Mouse (Mus musculus) neural tube, embryonic 14.5 days (tissue): ENCODE data around the gene Nudt8. TPM values are rescaled to one million over a fixed set of nuclear protein-coding genes. Genes with fewer than 3 reads are reported as not detected.
"Not testable (repeated sequence)": the region's sequence is repeated elsewhere in the genome, so short reads cannot be mapped to it uniquely, and the experiment has no call there.

Experiments
- ATAC-seq: fragments of 200-750 bp; cut with Nextera tagmentation; 2 replicates; pipeline ENCODE4 v1.8.0; 2017; ENCODE audit warnings: low read depth, mild to moderate bottlenecking, moderate TSS enrichment, moderate library complexity
- H3K27ac ChIP-seq: fragments of 300-500 bp; sonication (generic); 2 replicates; pipeline ENCODE4 v1.5.1; 2014; ENCODE audit warnings: low read depth, mild to moderate bottlenecking, control low read depth, low read length, moderate library complexity, mixed read lengths
- H3K27me3 ChIP-seq: fragments of 300-500 bp; sonication (generic); 2 replicates; pipeline ENCODE4 v1.6.1; 2014; ENCODE audit warnings: low read length; ENCODE audit not compliant: control insufficient read depth, insufficient read depth
- H3K36me3 ChIP-seq: fragments of 300-500 bp; sonication (generic); 2 replicates; pipeline ENCODE4 v1.6.1; 2014; ENCODE audit warnings: low read length, mixed read lengths; ENCODE audit not compliant: control insufficient read depth, insufficient read depth
- H3K4me1 ChIP-seq: fragments of 300-500 bp; sonication (generic); 2 replicates; pipeline ENCODE4 v1.6.1; 2014; ENCODE audit warnings: low read length; ENCODE audit not compliant: control insufficient read depth, insufficient read depth
- H3K4me2 ChIP-seq: fragments of 300-500 bp; sonication (generic); 2 replicates; pipeline ENCODE4 v1.6.1; 2014; ENCODE audit warnings: mild to moderate bottlenecking, low read depth, low read length, control low read depth
- H3K4me3 ChIP-seq: fragments of 300-500 bp; sonication (generic); 2 replicates; pipeline ENCODE4 v1.5.1; 2014; ENCODE audit warnings: low read depth, low read length, control low read depth, mixed read lengths
- H3K9ac ChIP-seq: fragments of 300-500 bp; sonication (generic); replicated peaks from 2 replicates; pipeline ENCODE4 v1.6.1; 2014; ENCODE audit warnings: low read depth, mild to moderate bottlenecking, control low read depth, low read length, mixed read lengths
- H3K9me3 ChIP-seq: fragments of 300-500 bp; sonication (generic); 2 replicates; pipeline ENCODE4 v1.6.1; 2016; ENCODE audit warnings: low read length; ENCODE audit not compliant: control insufficient read depth
- WGBS: fragments of 180-500 bp; shearing (Covaris S2); extraction: QIAGEN DNeasy Blood & Tissue Kit; methylation state at CpG from one replicate; pipeline ENCODE4 v1.1.7; 2014; 5-methylcytosine and 5-hydroxymethylcytosine counted together
- polyA plus RNA-seq: library from polyadenylated mRNA; unstranded; fragments of >200 nt; fragmentation: Nextera tagmentation; extraction: Ambion mirVana; gene quantifications from 2 replicates; pipeline ENCODE4 v1.2.1, GENCODE M21; 2014

The Nudt8 gene
- polyA plus RNA-seq, 1 experiment from 2014 or later, result 33.7 TPM

DNA sequence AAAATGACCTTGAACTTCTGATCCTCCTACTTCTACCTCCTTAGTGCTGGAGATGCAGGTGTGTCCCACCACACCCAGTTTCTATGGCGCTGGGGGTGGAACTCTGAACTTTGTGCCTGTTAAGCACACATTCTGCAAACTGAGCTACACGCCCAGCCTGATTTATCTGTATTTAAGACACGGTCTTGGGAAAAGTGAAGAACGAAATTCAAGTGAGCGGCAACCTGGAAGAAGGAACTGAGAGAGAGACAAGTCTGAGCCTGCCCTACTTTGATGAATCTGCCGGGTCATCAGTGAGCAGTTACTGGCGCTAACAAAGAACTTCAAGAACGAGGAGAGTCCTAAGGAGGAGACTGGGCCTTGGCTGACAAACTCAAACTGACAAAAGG, 46.5 kb downstream of the Nudt8 start:
- Histone ChIP-seq H3K9ac (no peak overlapping the region), H3K27ac (no peak overlapping the region), H3K27me3 (no peaks in the 10 kb centered on the region), H3K4me3 (no peak overlapping the region), H3K4me1 (no peaks in the 10 kb centered on the region), H3K9me3 (no peaks in the 10 kb centered on the region), H3K4me2 (no peak overlapping the region), H3K36me3 (no peaks in the 10 kb centered on the region)
- WGBS, result 84% methylated on average over 8 of the region's 8 CpGs
- no peak for ATAC-seq

DNA sequence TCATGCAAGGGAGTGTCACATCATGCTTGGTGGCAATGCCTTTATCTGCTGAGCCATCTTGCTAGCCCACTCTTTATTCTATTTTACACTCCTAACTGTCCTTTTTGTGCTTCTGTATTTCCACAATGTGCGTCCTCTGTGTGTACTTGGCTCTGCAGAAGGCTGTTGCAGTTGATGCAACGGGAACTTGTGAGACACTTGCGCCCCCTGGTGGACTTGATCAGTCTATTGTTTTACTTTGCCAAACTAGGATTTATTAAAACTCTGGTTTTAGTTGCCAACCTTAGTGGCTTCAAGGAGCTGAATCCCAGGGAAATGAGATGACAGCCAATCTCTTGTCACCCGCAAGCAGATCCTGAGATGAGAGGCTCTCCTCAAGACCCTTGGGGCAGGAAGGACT, 47.5 kb downstream of the Nudt8 start:
- Histone ChIP-seq H3K27ac (no peak overlapping the region), H3K27me3 (no peaks in the 10 kb centered on the region), H3K9ac (no peak overlapping the region), H3K4me1 (no peaks in the 10 kb centered on the region), H3K4me2 (no peak overlapping the region), H3K4me3 (no peak overlapping the region), H3K9me3 (no peaks in the 10 kb centered on the region), H3K36me3 (no peaks in the 10 kb centered on the region)
- ATAC-seq, result no peak
- 16% methylated on average over 4 of the region's 4 CpGs for WGBS

DNA sequence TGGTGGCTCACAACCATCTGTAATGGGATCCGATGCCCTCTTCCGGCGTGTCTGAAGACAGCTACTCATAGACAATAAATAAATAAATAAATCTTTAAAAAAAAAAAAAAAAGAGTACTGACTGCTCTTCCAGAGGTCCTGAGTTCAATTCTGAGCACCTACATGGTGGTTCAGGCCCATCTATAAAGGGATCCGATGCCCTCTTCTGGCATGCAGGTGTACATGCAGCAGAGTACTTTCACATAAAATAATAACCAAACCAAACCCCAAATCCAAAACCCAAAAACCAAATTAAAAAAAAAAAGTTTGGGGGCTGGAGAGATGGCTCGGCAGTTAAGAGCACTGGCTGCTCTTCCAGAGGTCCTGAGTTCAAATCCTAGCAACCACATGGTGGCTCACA, 48.7 kb downstream of the Nudt8 start:
- 78% methylated on average over 5 of the region's 5 CpGs for WGBS
- not testable (repeated sequence) for H3K9me3 ChIP-seq, H3K4me3 ChIP-seq

DNA sequence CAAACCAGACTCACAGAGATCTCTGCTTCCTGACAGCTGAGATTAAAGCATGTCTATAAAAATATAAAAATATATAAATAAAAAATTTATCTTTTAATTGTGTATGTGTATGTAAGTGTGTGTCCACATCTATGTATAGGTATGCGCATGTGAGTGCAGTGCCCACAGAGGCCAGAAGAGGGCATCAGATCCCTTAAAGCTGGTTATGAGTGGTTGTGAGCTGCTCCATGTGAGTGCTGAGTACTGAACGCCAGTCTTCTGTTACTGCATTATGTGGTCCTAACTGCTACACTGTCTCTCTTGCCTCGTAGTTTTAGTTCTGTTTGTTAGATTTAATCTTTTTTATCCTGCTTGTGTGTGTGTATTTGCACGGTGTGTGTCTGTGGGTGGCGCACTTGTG, 50.6 kb downstream of the Nudt8 start:
- Histone ChIP-seq H3K27me3 (no peaks in the 10 kb centered on the region), H3K9me3 (no peaks in the 10 kb centered on the region), H3K27ac (no peak overlapping the region), H3K4me3 (no peak overlapping the region), H3K9ac (no peak overlapping the region), H3K4me2 (no peak overlapping the region), H3K4me1 (no peaks in the 10 kb centered on the region), H3K36me3 (no peaks in the 10 kb centered on the region)
- WGBS, result 96% methylated on average over 5 of the region's 5 CpGs
- ATAC-seq, result no peak

More for the DNA sequence above, 48.7 kb downstream of the Nudt8 start:
- H3K36me3 ChIP-seq, H3K4me2 ChIP-seq, H3K27me3 ChIP-seq, H3K27ac ChIP-seq, ATAC-seq, H3K4me1 ChIP-seq, H3K9ac ChIP-seq: not testable (repeated sequence)

Other genes starting within 250 kb of the Nudt8 start
- gene Kmt5b, start 233.2 kb upstream of the Nudt8 start, polyA plus RNA-seq, result 65.3 and 66.3 TPM in 2 replicates
- 61.2 and 71.1 TPM in 2 replicates for gene Chka, start 148.8 kb upstream of the Nudt8 start, polyA plus RNA-seq
- gene Tcirg1, start 93.4 kb upstream of the Nudt8 start, polyA plus RNA-seq, result 8.6 and 16.7 TPM in 2 replicates
- gene Ndufs8, start 87.8 kb upstream of the Nudt8 start, polyA plus RNA-seq, result 316 and 358 TPM in 2 replicates
- gene Aldh3b1, start 70.8 kb upstream of the Nudt8 start, polyA plus RNA-seq, result 2.1 and 3.1 TPM in 2 replicates
- gene Unc93b1, start 65.4 kb upstream of the Nudt8 start, polyA plus RNA-seq, result 4.6 and 8.9 TPM in 2 replicates
- not detected in 2 replicates for gene Aldh3b3, start 41.9 kb upstream of the Nudt8 start, polyA plus RNA-seq
- 0.15 and 0.40 TPM in 2 replicates for gene Aldh3b2, start 28.3 kb upstream of the Nudt8 start, polyA plus RNA-seq
- gene Acy3, start 14.0 kb upstream of the Nudt8 start, polyA plus RNA-seq, result 1.6 and 3.0 TPM in 2 replicates
- not detected in 2 replicates for gene Tbx10, start 7.8 kb upstream of the Nudt8 start, polyA plus RNA-seq
- gene Gm49405, start within 50 bp of the Nudt8 start, polyA plus RNA-seq, result 3.8 and 4.9 TPM in 2 replicates
- 6.2 and 6.5 TPM in 2 replicates for gene Doc2g, start 2.7 kb downstream of the Nudt8 start, polyA plus RNA-seq
- gene Ndufv1, start 12.2 kb downstream of the Nudt8 start, polyA plus RNA-seq, result 241 and 262 TPM in 2 replicates
- 437 and 484 TPM in 2 replicates for gene Gstp1, start 37.4 kb downstream of the Nudt8 start, polyA plus RNA-seq
- 2.4 TPM in 1 of 2 replicates, not detected in the other for gene Gstp2, start 45.4 kb downstream of the Nudt8 start, polyA plus RNA-seq
- gene Gstp3, start 59.0 kb downstream of the Nudt8 start, polyA plus RNA-seq, result not detected in 2 replicates
- gene Cabp2, start 81.0 kb downstream of the Nudt8 start, polyA plus RNA-seq, result not detected in 2 replicates
- gene Cdk2ap2, start 96.6 kb downstream of the Nudt8 start, polyA plus RNA-seq, result 78.3 and 81.1 TPM in 2 replicates
- gene Pitpnm1, start 99.4 kb downstream of the Nudt8 start, polyA plus RNA-seq, result 65.1 and 76.5 TPM in 2 replicates
- 98.8 and 110 TPM in 2 replicates for gene Aip, start 125.3 kb downstream of the Nudt8 start, polyA plus RNA-seq
- not detected in 2 replicates for gene Gpr152, start 139.2 kb downstream of the Nudt8 start, polyA plus RNA-seq
- gene Cabp4, start 143.5 kb downstream of the Nudt8 start, polyA plus RNA-seq, result 0.13 and 0.31 TPM in 2 replicates
- 86.9 and 105 TPM in 2 replicates for gene Coro1b, start 148.0 kb downstream of the Nudt8 start, polyA plus RNA-seq
- gene Ptprcap, start 153.0 kb downstream of the Nudt8 start, polyA plus RNA-seq, result 0.51 and 1.0 TPM in 2 replicates
- gene Rps6kb2, start 162.8 kb downstream of the Nudt8 start, polyA plus RNA-seq, result 40.9 and 45.1 TPM in 2 replicates
- 3.0 and 6.1 TPM in 2 replicates for gene Carns1, start 174.9 kb downstream of the Nudt8 start, polyA plus RNA-seq
- 0.79 and 1.1 TPM in 2 replicates for gene Tbc1d10c, start 190.7 kb downstream of the Nudt8 start, polyA plus RNA-seq
- 574 and 606 TPM in 2 replicates for gene Ppp1ca, start 191.5 kb downstream of the Nudt8 start, polyA plus RNA-seq
- 23.0 and 23.7 TPM in 2 replicates for gene Rad9a, start 201.1 kb downstream of the Nudt8 start, polyA plus RNA-seq
- 0.78 and 1.5 TPM in 2 replicates for gene Clcf1, start 213.7 kb downstream of the Nudt8 start, polyA plus RNA-seq
- gene AC109138.7, start 213.8 kb downstream of the Nudt8 start, polyA plus RNA-seq, result not detected in 2 replicates
- 21.1 and 22.6 TPM in 2 replicates for gene Pold4, start 231.3 kb downstream of the Nudt8 start, polyA plus RNA-seq